Mouse (Mus musculus) CH12.LX (cell line): ENCODE measurements at regions not wholly inside any gene's neighbourhood (a gene's known extent, or its start where the extent isn't known, plus 50 kb on each side); places are given as distances from the start of the nearest gene placed in this dataset.
"Not testable (repeated sequence)": the region's sequence is repeated elsewhere in the genome, so short reads cannot be mapped to it uniquely, and the experiment has no call there.

Experiments
- CHD1 ChIP-seq: IDR thresholded peaks from 2 replicates; pipeline ENCODE4 v1.6.1; 2012; ENCODE audit warnings: low read depth, low read length, improper control_type of control experiment, inconsistent platforms
- CHD2 ChIP-seq: IDR thresholded peaks from 2 replicates; pipeline ENCODE4 v1.6.1; 2011; ENCODE audit warnings: low read length, improper control_type of control experiment
- CTCF ChIP-seq, 2 experiments: IDR thresholded peaks in 1 of 2; conservative IDR thresholded peaks in 1 of 2; 2 replicates each; pipeline ENCODE4 v1.5.1; 2011 to 2012; ENCODE audit warnings: low read depth in 2 of 2, low read length in 2 of 2, improper control_type of control experiment in 1 of 2, inconsistent platforms in 1 of 2, mild to moderate bottlenecking in 1 of 2, moderate library complexity in 1 of 2
- MAFK ChIP-seq: IDR thresholded peaks from 2 replicates; pipeline ENCODE4 v1.6.1; 2011; ENCODE audit warnings: low read length, improper control_type of control experiment; ENCODE audit not compliant: insufficient replicate concordance
- PAX5 ChIP-seq: IDR thresholded peaks from 2 replicates; pipeline ENCODE4 v1.6.1; 2012; ENCODE audit warnings: low read length, inconsistent platforms, mixed read lengths
- POLR2A ChIP-seq: IDR thresholded peaks from 2 replicates; pipeline ENCODE4 v1.6.1; 2011; ENCODE audit warnings: low read depth, mild to moderate bottlenecking, improper control_type of control experiment, low read length
- TBP ChIP-seq: conservative IDR thresholded peaks from 2 replicates; pipeline ENCODE4 v1.6.1; 2011; ENCODE audit warnings: low read depth, low read length, improper control_type of control experiment
- TCF12 ChIP-seq: IDR thresholded peaks from 2 replicates; pipeline ENCODE4 v1.6.1; 2014; ENCODE audit warnings: low read depth, mild to moderate bottlenecking, inconsistent platforms, low read length, improper control_type of control experiment
- USF1 ChIP-seq: IDR thresholded peaks from 2 replicates; pipeline ENCODE4 v1.6.1; 2014; ENCODE audit warnings: low read depth, mild to moderate bottlenecking, inconsistent platforms, low read length, improper control_type of control experiment
- USF2 ChIP-seq: conservative IDR thresholded peaks from 2 replicates; pipeline ENCODE4 v1.6.1; 2011; ENCODE audit warnings: low read depth, low read length, improper control_type of control experiment

- TF ChIP-seq POLR2A, CHD2, USF1, MAFK, TBP, PAX5, USF2, TCF12, CHD1: not testable (repeated sequence)
- TF ChIP-seq CTCF (conservative IDR thresholded peaks at IDR 0.05 in 1 of 2, IDR thresholded peaks at IDR 0.05 in 1 of 2; ENCODE audit: low read depth in 2 of 2, low read length in 2 of 2) = peak in 1 of 2 experiments; percentile 19; a peak in 1 of 4 replicates
Observed at GRCm38 (mm10) chrX:126223296-126223695, 205.9 kb downstream of the Gm17267 start.
